Comparison of ENCODE assay signal across 19 mouse cellular contexts in genomic region chr17:87372189-87372588, GRCm38 (mm10). TPM values are rescaled to one million over a fixed set of nuclear protein-coding genes. Genes with fewer than 3 reads are reported as not detected.
DNase-seq lines count a peak whose midpoint lies in the region; ATAC-seq and TF ChIP-seq lines count a peak whose summit lies in the region.
"Had no signal": no experiment of that assay in that cellular context is flagged by ENCODE, and none has a peak within 500 bp of the region (broad histone marks: within the 10 kb centered on the region; RNA-seq: fewer than 3 reads in every experiment).

No protein-coding gene starts in this region.

- H3K36me3 ChIP-seq in forebrain, embryonic 15.5 days: no peaks in the 10 kb centered on the region
- H3K36me3 ChIP-seq in forebrain, embryonic 10.5 days (replicated peaks): no peaks in the 10 kb centered on the region
- no peaks in the 10 kb centered on the region for H3K36me3 ChIP-seq in midbrain, embryonic 13.5 days
- H3K36me3 ChIP-seq in midbrain, embryonic 10.5 days: no peaks in the 10 kb centered on the region
- peaks cover 3% of the 10 kb centered on the region; the same call in 1 of the 2 replicates for H3K36me3 ChIP-seq in liver, postnatal 0 days (replicated peaks; ENCODE audit: insufficient read depth, low read length)
- H3K36me3 ChIP-seq: heart, embryonic 13.5 days; stomach, embryonic 15.5 days had no signal

- H3K4me2 ChIP-seq in forebrain, embryonic 15.5 days (replicated peaks): no peak overlapping the region
- no peak overlapping the region for H3K4me2 ChIP-seq in midbrain, embryonic 13.5 days (replicated peaks)
- H3K4me2 ChIP-seq in liver, postnatal 0 days (ENCODE audit: low read depth, low read length): no peak overlapping the region
- H3K4me2 ChIP-seq: heart, embryonic 13.5 days; lung, embryonic 14.5 days; stomach, embryonic 15.5 days had no signal

- H3K9me3 ChIP-seq in forebrain, embryonic 15.5 days: no peaks in the 10 kb centered on the region
- H3K9me3 ChIP-seq in forebrain, embryonic 10.5 days: no peaks in the 10 kb centered on the region
- no peaks in the 10 kb centered on the region for H3K9me3 ChIP-seq in midbrain, embryonic 13.5 days
- no peaks in the 10 kb centered on the region for H3K9me3 ChIP-seq in midbrain, embryonic 10.5 days (replicated peaks)
- no peaks in the 10 kb centered on the region for H3K9me3 ChIP-seq in liver, postnatal 0 days (ENCODE audit: low read length)
- H3K9me3 ChIP-seq: heart, embryonic 13.5 days; stomach, embryonic 15.5 days had no signal

- peak overlapping the region; percentile 62 for H3K27ac ChIP-seq in forebrain, embryonic 15.5 days (replicated peaks)
- no peak overlapping the region for H3K27ac ChIP-seq in forebrain, embryonic 10.5 days
- H3K27ac ChIP-seq in midbrain, embryonic 13.5 days: peak overlapping the region; percentile 55
- H3K27ac ChIP-seq in midbrain, embryonic 10.5 days (replicated peaks): no peak overlapping the region
- H3K27ac ChIP-seq in layer of hippocampus, adult 2 months: peak overlapping the region; percentile 77
- peak overlapping the region; percentile 65 for H3K27ac ChIP-seq in olfactory bulb, adult 2 months (ENCODE audit: insufficient read depth, low read depth, low read length)
- H3K27ac ChIP-seq in liver, postnatal 0 days (ENCODE audit: low read depth): no peak overlapping the region
- H3K27ac ChIP-seq: heart, embryonic 13.5 days; stomach, embryonic 15.5 days had no signal

- WGBS in forebrain, embryonic 15.5 days: 58% methylated on average over 7 of the region's 7 CpGs
- WGBS in forebrain, embryonic 10.5 days: 85% methylated on average over 7 of the region's 7 CpGs
- WGBS in midbrain, embryonic 13.5 days: 66% methylated on average over 7 of the region's 7 CpGs
- 84% methylated on average over 7 of the region's 7 CpGs for WGBS in midbrain, embryonic 10.5 days
- 23% methylated on average over 7 of the region's 7 CpGs for WGBS in olfactory bulb, adult 2 months
- WGBS in liver, postnatal 0 days (ENCODE audit: insufficient replicate concordance): 86% methylated on average over 7 of the region's 7 CpGs

- no peaks in the 10 kb centered on the region for H3K27me3 ChIP-seq in forebrain, embryonic 15.5 days
- no peaks in the 10 kb centered on the region for H3K27me3 ChIP-seq in forebrain, embryonic 10.5 days (ENCODE audit: poor library complexity, severe bottlenecking)
- no peaks in the 10 kb centered on the region for H3K27me3 ChIP-seq in midbrain, embryonic 13.5 days
- H3K27me3 ChIP-seq in midbrain, embryonic 10.5 days (ENCODE audit: low read depth, poor library complexity, severe bottlenecking): no peaks in the 10 kb centered on the region
- H3K27me3 ChIP-seq in liver, postnatal 0 days (ENCODE audit: insufficient read depth, low read length): no peaks in the 10 kb centered on the region
- H3K27me3 ChIP-seq: heart, embryonic 13.5 days; stomach, embryonic 15.5 days had no signal

- TF ChIP-seq EP300 in liver, postnatal 0 days (IDR thresholded peaks at IDR 0.05; ENCODE audit: low read depth): no peak

- TF ChIP-seq POLR2A in olfactory bulb, adult 2 months (IDR thresholded peaks at IDR 0.05; ENCODE audit: insufficient read depth, low read depth, low read length): no peak

- H3K4me1 ChIP-seq in forebrain, embryonic 15.5 days: peaks cover 56% of the 10 kb centered on the region
- peaks cover 59% of the 10 kb centered on the region for H3K4me1 ChIP-seq in forebrain, embryonic 10.5 days
- peaks cover 56% of the 10 kb centered on the region for H3K4me1 ChIP-seq in midbrain, embryonic 13.5 days (replicated peaks)
- peaks cover 58% of the 10 kb centered on the region for H3K4me1 ChIP-seq in midbrain, embryonic 10.5 days
- H3K4me1 ChIP-seq in olfactory bulb, adult 2 months (ENCODE audit: control insufficient read depth, insufficient read depth, low read length): peaks cover 90% of the 10 kb centered on the region
- H3K4me1 ChIP-seq in liver, postnatal 0 days (ENCODE audit: insufficient read depth): peaks cover 14% of the 10 kb centered on the region

- no peak for DNase-seq in forebrain, embryonic 10.5 days (ENCODE audit: extremely low spot score, low spot score)
- DNase-seq in midbrain, embryonic 10.5 days (ENCODE audit: low spot score): no peak
- peak in 1 of 2 experiments; percentile 58 for DNase-seq in layer of hippocampus, adult 2 months (ENCODE audit: low spot score in 2 of 2)
- DNase-seq in liver, postnatal 0 days: no peak
- no peak for DNase-seq in kidney, adult 8-10 months
- DNase-seq: adrenal gland, postnatal 14 days; cerebellum, adult 11 months; gastrocnemius, postnatal 36 days; kidney, postnatal 14 days; lung, embryonic 14.5 days; thymus, postnatal 36 days had no signal

- no peak overlapping the region for H3K9ac ChIP-seq in forebrain, embryonic 15.5 days (replicated peaks)
- no peak overlapping the region for H3K9ac ChIP-seq in midbrain, embryonic 13.5 days (replicated peaks)
- no peak overlapping the region for H3K9ac ChIP-seq in liver, postnatal 0 days (replicated peaks)
- H3K9ac ChIP-seq: heart, embryonic 13.5 days; lung, embryonic 14.5 days; stomach, embryonic 15.5 days had no signal

- no peak for TF ChIP-seq CTCF in layer of hippocampus, adult 2 months (conservative IDR thresholded peaks at IDR 0.05)
- no peak for TF ChIP-seq CTCF in olfactory bulb, adult 2 months (IDR thresholded peaks at IDR 0.05; ENCODE audit: insufficient read depth, low read depth, low read length)
- no peak for TF ChIP-seq CTCF in liver, postnatal 0 days (IDR thresholded peaks at IDR 0.05; ENCODE audit: low read depth)

- ATAC-seq in forebrain, embryonic 15.5 days (replicated peaks): no peak
- ATAC-seq in midbrain, embryonic 13.5 days: no peak
- no peak for ATAC-seq in liver, postnatal 0 days

- H3K4me3 ChIP-seq in forebrain, embryonic 15.5 days: no peak overlapping the region
- no peak overlapping the region for H3K4me3 ChIP-seq in forebrain, embryonic 10.5 days
- no peak overlapping the region for H3K4me3 ChIP-seq in midbrain, embryonic 13.5 days (replicated peaks)
- no peak overlapping the region for H3K4me3 ChIP-seq in midbrain, embryonic 10.5 days
- no peak overlapping the region for H3K4me3 ChIP-seq in layer of hippocampus, adult 2 months
- H3K4me3 ChIP-seq in olfactory bulb, adult 2 months (ENCODE audit: insufficient read depth, low read depth, low read length): no peak overlapping the region
- no peak overlapping the region for H3K4me3 ChIP-seq in liver, postnatal 0 days (ENCODE audit: low read depth, low read length)
- H3K4me3 ChIP-seq: erythroblast, embryonic 14.5 days; heart, embryonic 13.5 days; stomach, embryonic 15.5 days had no signal

RNA-seq across cellular contexts. Expression of gene Stpg4, which starts 55.4 kb away (rescaled TPM):
- not detected in 2 replicates for polyA plus RNA-seq in forebrain, embryonic 15.5 days (2015; fragmentation: Nextera tagmentation; extraction: Ambion mirVana)
- not detected in 2 replicates for polyA plus RNA-seq in forebrain, embryonic 10.5 days (2016; fragmentation: Nextera tagmentation; extraction: Ambion mirVana)
- 0.37 TPM in 1 of 2 replicates, not detected in the other for polyA plus RNA-seq in midbrain, embryonic 13.5 days (2015; fragmentation: Nextera tagmentation; extraction: Ambion mirVana)
- not detected in 2 replicates for polyA plus RNA-seq in midbrain, embryonic 10.5 days (2016; fragmentation: Nextera tagmentation; extraction: Ambion mirVana)
- total RNA-seq in layer of hippocampus, adult 2 months (2021): not detected
- not detected in 2 replicates for polyA plus RNA-seq in olfactory bulb, adult 2 months (2012; ENCODE audit: insufficient read depth, insufficient read length, low replicate concordance, missing spikeins)
- not detected in 2 replicates for polyA plus RNA-seq in liver, postnatal 0 days (2015; fragmentation: Nextera tagmentation; extraction: Ambion mirVana)
- total RNA-seq: adrenal gland, postnatal 14 days; gastrocnemius, postnatal 36 days; megakaryocyte, adult 5-6 weeks had no signal
- polyA plus RNA-seq: erythroblast, embryonic 14.5 days; limb, embryonic 14.5 days; lung, embryonic 14.5 days; stomach, embryonic 15.5 days had no signal

Comparison
In these comparisons a context has a peak if more than half of its experiments do, and no peak if none do; other contexts are left out.
1. H3K27ac ChIP-seq: peak in forebrain, embryonic 15.5 days (single experiment), midbrain, embryonic 13.5 days (single experiment), layer of hippocampus, adult 2 months (single experiment) and olfactory bulb, adult 2 months (single experiment); none in forebrain, embryonic 10.5 days (single experiment), midbrain, embryonic 10.5 days (single experiment) and liver, postnatal 0 days (single experiment).